Mouse (Mus musculus) macrophage (primary cell): ENCODE data around the gene Syce2. TPM values are rescaled to one million over a fixed set of nuclear protein-coding genes. Genes with fewer than 3 reads are reported as not detected.
"Not testable (repeated sequence)": the region's sequence is repeated elsewhere in the genome, so short reads cannot be mapped to it uniquely, and the experiment has no call there.

Experiments used
- H3K27ac ChIP-seq: fragments of 350-480 bp; formaldehyde crosslinking; 2 replicates; pipeline ENCODE4 v1.9.0; 2021
- H3K36me3 ChIP-seq: fragments of 350-480 bp; formaldehyde crosslinking; 2 replicates; pipeline ENCODE4 v1.9.0; 2021; ENCODE audit errors: inconsistent target
- H3K4me3 ChIP-seq: fragments of 350-480 bp; formaldehyde crosslinking; 2 replicates; pipeline ENCODE4 v1.9.0; 2021; ENCODE audit errors: inconsistent target
- H3K79me2 ChIP-seq: fragments of 350-480 bp; formaldehyde crosslinking; 2 replicates; pipeline ENCODE4 v1.9.0; 2021; ENCODE audit errors: inconsistent target
- WGBS: methylation state at CpG from one replicate; pipeline ENCODE4 v1.1.7; 2026; ENCODE audit warnings: inconsistent platforms; ENCODE audit not compliant: missing documents; 5-methylcytosine and 5-hydroxymethylcytosine counted together
- polyA plus RNA-seq: library from polyadenylated mRNA; stranded (reverse); fragments of 250-400 nt; gene quantifications from 3 replicates; pipeline ENCODE4 v1.2.4, GENCODE M21; 2018; ENCODE audit warnings: inconsistent platforms
- total RNA-seq, 78 experiments: library from RNA; depleted of rRNA; stranded (reverse); fragments of 250-400 nt; gene quantifications; 1 replicate in 9 of 78; 2 replicates in 24 of 78; 3 replicates in 43 of 78; 4 replicates in 2 of 78; pipeline ENCODE4 v1.2.4; 2018; ENCODE audit warnings: inconsistent platforms in 56 of 78

Syce2 gene
- 1 to 10 TPM in 12 of 26 experiments, under 1 TPM in 2, not detected in 12; 0.54 to 4.8 (median 2.3) TPM for total RNA-seq (2018; cell fraction: chromatin; rRNA removed)
- total RNA-seq (2018; cell fraction: cytosol; rRNA removed), result 10 to 100 TPM in 9 of 26 experiments, 1 to 10 TPM in 17; 4.6 to 17.5 (median 9.3) TPM
- total RNA-seq (2018; cell fraction: nucleus; rRNA removed), result 10 to 100 TPM in 1 of 26 experiments, 1 to 10 TPM in 22, under 1 TPM in 2, not detected in 1; 0.87 to 18.9 (median 2.3) TPM
- polyA plus RNA-seq, result 7.0 to 30.9 TPM (median 18.1 TPM) in 3 replicates

DNA sequence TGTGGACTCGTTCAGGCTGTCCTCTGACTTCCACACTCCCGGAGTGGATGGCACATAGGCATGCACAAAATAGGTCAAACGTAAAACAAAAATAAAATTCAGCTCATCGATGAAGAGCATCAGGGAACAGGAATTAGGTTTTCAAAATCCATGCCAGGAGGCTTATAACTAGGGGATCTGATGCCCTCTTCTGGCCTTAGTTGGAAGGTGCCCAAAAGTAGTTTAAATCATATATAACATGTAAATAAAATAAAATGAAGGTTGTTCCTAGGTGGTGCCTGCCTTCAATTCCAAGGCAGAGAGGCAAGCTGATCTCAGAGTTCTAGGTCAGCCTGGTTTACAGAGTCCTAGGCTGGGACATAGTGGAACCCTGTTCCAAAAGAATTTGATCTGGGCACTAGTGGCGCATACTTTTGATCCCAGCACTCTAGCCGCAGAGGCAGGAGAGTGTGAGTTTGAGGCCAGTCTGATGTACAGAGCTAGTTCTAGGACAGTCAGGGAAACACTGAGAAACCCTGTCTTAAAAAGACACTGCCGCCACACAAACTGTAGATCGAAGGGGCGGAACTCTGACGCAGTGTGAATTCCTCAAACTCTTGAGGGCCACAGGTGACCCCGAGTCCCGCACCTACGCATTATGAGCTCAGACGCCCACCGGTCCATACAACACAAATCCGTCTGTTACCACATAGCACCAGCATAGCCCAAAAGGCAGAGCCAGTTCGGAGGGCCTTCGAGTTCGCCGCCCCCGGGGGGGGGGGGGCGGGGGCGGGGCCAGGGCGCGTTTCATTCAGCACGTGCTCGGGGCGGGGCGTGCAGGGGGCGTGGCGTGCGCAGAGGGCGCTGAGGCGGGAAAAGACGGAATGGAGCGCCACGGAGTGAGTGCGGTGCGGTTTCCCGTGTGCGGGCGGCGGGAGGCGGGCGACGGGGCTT is at the start of gene Syce2:
Gene Syce2 (plus strand): TSS at position 736 of the 933 bp plus-strand sequence.
- Histone ChIP-seq H3K36me3 (peaks cover 27% of the 10 kb centered on the region), H3K27ac (peak within 1 kb of the TSS; percentile 15; the same call in 1 of the 2 replicates), H3K4me3 (peak within 1 kb of the TSS; percentile 27), H3K79me2 (no peaks in the 10 kb centered on the region)
- WGBS, result 4% methylated on average over 39 of the region's 46 CpGs

- WGBS, result 93% methylated on average over 3 of the region's 3 CpGs
- H3K4me3 ChIP-seq, result no peak within 1 kb of the TSS
- H3K79me2 ChIP-seq, result no peaks in the 10 kb centered on the region
- H3K36me3 ChIP-seq, result no peaks in the 10 kb centered on the region
- no peak within 1 kb of the TSS for H3K27ac ChIP-seq
These were observed 49.2 kb upstream of the Syce2 start, which contains the start of gene Dand5 for GRCm38 (mm10) chr8:84822723-84823122. Dand5 (minus strand) TSS chr8:84822823.

GRCm38 (mm10) chr8:84823653-84824052 is 48.3 kb upstream of the Syce2 start:
- WGBS, result 6% methylated on average over 18 of the region's 18 CpGs
- Histone ChIP-seq H3K36me3 (no peaks in the 10 kb centered on the region), H3K79me2 (no peaks in the 10 kb centered on the region), H3K27ac (no peak overlapping the region), H3K4me3 (no peak overlapping the region)

- Histone ChIP-seq H3K27ac (no peak overlapping the region), H3K79me2 (no peaks in the 10 kb centered on the region; the same call in 1 of the 2 replicates), H3K4me3 (no peak overlapping the region), H3K36me3 (no peaks in the 10 kb centered on the region)
- WGBS, result 44% methylated on average over 4 of the region's 4 CpGs
These were observed 46.3 kb upstream of the Syce2 start for GRCm38 (mm10) chr8:84825636-84826035.

- H3K79me2 ChIP-seq, H3K27ac ChIP-seq, H3K36me3 ChIP-seq, H3K4me3 ChIP-seq: not testable (repeated sequence)
- 86% methylated on average over 1 of the region's 2 CpGs for WGBS
These were observed 45.4 kb upstream of the Syce2 start for GRCm38 (mm10) chr8:84826518-84826917.

- Histone ChIP-seq H3K4me3 (peak within 1 kb of the TSS; percentile 83), H3K36me3 (peaks cover 21% of the 10 kb centered on the region), H3K79me2 (peaks cover 21% of the 10 kb centered on the region), H3K27ac (peak within 1 kb of the TSS; percentile 63)
- WGBS, result 7% methylated on average over 11 of the region's 11 CpGs
These were observed 40.4 kb upstream of the Syce2 start, which contains the start of gene Gadd45gip1 for GRCm38 (mm10) chr8:84831490-84831889. Gadd45gip1 (plus strand) TSS chr8:84831522.

DNA sequence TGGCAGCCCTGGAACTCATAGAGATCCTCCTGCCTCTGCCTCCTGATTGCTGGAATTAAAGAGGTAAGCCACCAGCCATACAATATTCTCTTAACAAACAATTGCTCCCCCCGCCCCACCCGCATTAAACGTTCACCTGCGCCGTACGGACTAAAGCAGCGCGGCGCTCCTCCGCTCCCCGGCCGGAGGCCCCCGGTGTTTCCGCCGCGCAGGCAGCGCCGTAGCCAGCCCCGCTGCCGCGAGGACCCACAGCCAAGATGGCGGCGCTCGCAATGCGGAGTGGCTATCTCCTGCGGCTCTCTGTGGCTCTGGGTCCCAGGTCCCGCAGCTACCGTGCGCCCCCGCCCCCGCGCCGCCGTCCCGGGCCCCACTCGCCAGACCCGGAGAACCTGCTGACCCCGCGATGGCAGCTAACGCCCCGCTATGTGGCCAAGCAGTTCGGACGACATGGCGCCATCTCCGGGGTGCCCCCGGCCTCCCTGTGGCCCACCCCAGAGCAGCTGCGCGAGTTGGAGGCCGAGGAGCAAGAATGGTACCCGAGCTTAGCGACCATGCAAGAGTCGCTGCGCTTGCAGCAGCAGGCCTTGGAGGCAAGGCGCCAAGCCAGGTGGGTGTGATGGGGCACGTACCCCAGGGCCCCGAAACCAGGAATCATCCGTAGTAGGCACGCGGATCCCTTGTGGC is 39.7 kb upstream of the Syce2 start:
- Histone ChIP-seq H3K4me3 (peak overlapping the region; percentile 83), H3K36me3 (peaks cover 28% of the 10 kb centered on the region), H3K79me2 (peaks cover 21% of the 10 kb centered on the region), H3K27ac (peak overlapping the region; percentile 63)
- under 1% methylated on average over 40 of the region's 59 CpGs for WGBS

DNA sequence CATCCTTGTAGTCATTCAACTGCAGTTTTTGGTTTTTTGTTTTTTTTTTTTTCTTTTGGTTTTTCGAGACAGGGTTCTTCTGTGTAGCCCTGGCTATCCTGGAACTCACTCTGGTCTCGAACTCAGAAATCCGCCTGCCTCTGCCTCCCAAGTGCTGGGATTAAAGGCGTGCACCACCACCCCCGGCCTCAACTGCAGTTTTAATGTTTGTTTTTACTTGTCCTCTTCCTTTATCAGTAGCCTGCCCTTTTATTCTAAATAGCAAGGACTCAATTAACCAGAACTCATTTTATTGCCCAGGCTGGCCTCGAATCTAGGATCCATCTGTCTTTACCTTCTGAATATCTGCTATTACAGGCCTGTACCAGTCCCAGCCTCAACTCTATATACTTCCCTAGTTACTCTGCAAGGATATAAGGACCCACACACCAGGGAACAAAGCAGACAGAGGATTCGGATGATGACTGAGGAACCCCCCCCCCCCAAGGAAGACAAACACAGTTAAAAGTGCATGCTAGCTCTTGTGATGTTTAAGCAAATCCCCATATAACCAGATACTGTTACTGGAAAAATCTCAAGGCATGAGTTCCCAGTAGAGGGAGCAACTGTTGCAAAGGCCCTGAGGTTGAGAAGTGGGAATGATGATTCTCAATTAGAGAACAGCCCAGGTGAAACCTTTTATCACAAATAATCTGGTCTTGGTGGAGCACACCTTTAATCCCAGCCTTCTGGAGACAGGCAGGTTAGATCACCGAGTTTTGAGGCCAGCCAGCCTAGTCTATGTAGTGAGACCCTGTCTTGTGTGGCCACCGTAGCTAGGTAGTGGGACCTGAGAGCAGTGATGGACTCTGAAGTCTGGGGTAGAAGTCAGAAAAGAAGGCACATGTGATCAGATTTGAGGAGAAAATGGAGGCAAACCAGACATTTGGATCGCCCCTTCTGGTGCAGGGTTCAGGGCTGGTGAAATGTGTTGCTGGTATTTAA is 38.9 kb upstream of the Syce2 start:
- Histone ChIP-seq H3K4me3 (peak overlapping the region; percentile 83), H3K36me3 (peaks cover 37% of the 10 kb centered on the region), H3K27ac (peak overlapping the region; percentile 39), H3K79me2 (peaks cover 24% of the 10 kb centered on the region)
- 42% methylated on average over 10 of the region's 10 CpGs for WGBS

DNA sequence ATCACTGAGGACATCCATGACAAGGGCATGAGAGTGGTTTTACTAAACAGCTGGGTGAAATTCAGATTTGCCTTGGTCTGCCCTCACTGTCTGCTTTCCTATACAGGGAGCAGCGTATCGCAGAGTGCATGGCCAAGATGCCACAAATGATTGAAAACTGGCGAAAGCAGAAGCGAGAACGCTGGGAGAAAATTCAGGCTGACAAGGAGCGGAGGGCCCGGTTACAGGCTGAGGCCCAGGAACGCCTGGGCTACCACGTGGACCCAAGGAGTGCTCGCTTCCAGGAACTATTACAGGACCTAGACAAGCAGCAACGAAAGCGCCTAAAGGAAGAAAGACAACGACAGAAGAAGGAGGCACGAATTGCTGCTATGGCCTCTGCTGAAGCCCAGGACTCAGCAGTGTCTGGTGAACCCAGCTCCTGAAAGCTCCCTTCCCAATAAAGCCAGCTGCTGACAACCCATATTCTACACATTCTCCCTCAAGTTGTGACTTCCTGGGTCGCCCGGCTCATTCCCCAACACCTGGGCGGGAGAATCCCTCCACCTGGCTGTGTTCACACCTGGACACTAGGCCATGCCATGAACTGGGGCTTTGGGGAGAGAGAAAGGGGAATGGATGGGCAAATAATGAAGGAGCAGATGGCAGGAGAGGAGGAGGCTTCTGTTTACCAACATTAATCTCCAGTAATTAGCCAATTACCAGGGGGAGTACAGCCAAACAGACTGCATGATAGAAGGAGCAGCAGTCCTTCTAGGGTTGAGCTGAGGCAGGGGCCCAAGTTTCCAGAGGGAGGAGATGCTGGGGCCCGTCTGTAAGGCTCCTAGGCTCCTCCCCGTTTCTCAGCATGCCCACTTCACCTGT is 37.7 kb upstream of the Syce2 start:
- 91% methylated on average over 19 of the region's 19 CpGs for whole genome bisulfite sequencing
- peaks cover 43% of the 10 kb centered on the region for H3K36me3 ChIP-seq
- peaks cover 36% of the 10 kb centered on the region for H3K79me2 ChIP-seq
- no peak overlapping the region for H3K27ac ChIP-seq
- H3K4me3 ChIP-seq, result no peak overlapping the region

DNA sequence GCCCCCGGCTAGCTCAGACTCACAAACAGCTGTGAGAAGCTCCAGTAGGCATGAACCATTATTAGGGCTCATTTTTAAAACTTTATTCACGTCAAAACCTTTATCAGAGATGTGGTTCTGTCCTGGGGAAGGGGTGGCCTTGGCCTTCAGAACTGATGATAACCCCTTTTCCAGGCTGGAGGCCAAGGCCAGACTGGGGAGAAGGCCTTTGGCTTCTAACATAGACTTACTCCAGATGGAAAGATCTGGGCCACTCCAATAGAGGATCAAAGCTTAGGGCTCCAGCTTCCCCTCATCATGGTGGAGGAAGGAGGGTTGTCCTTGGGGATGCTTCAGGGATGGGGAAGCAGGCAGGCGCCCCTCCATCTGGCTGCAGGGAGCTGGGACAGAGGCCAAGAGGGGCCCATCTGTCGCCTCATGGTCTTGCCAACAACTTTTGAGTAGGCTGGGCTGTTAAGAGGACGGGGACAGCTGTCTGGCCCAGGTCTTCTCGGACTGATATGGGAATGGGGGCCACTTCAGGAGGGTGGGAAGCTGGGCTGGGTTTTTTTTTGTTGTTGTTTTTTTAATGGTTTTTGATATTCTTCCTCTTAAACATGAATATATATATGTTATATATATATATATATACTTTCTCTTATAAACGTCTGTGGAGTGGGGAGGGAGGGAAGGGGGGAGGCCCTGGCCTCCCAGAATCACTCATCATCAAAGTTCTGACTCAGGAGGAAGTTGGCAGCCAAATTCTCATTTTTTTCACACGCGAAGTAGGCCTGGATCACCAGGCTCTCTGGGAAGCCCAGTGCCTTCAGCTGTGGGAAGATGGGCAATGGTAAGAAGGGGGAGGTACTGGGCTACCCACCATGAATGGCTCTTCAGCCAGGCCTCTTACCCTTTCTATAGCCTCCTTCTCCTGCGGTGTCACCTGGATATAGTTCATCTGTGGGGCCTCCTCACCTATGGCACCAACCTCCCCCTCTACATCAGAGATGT is 36.8 kb upstream of the Syce2 start:
- Histone ChIP-seq H3K4me3 (no peak overlapping the region), H3K79me2 (peaks cover 44% of the 10 kb centered on the region), H3K36me3 (peaks cover 43% of the 10 kb centered on the region), H3K27ac (no peak overlapping the region)
- WGBS, result 82% methylated on average over 9 of the region's 10 CpGs

GRCm38 (mm10) chr8:84837149-84837911 is 34.6 kb upstream of the Syce2 start:
- peaks cover 43% of the 10 kb centered on the region for H3K36me3 ChIP-seq
- H3K27ac ChIP-seq, result no peak overlapping the region
- H3K79me2 ChIP-seq, result peaks cover 44% of the 10 kb centered on the region
- 89% methylated on average over 8 of the region's 8 CpGs for WGBS
- no peak overlapping the region for H3K4me3 ChIP-seq
